Comparison of ENCODE assay signal across 8 mouse cellular contexts in the genomic region with DNA sequence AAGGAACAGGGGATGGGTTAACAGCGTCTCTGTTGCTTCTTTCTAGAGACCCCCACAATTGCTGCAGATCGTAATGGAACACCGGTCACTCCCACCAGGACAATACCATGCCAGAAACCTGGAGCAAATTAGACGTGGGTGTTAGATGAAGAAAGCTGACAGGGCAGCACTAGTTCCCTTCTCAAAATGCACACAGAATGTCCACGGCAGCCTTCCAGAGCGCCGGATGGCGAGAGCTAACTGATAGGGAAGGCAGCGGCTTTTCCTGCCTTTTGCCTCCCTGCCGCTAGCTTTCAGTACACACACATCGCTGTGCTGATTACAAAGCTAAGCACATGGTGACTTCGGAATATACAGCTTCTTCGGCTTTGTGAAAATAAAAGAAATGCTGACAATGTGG. TPM values are rescaled to one million over a fixed set of nuclear protein-coding genes. Genes with fewer than 3 reads are reported as not detected.
DNase-seq lines count a peak whose midpoint lies in the region; ATAC-seq and TF ChIP-seq lines count a peak whose summit lies in the region.

No protein-coding gene starts in this region.

- no peaks in the 10 kb centered on the region for H3K27me3 ChIP-seq in kidney, postnatal 0 days (ENCODE audit: insufficient read depth, low read length)
- H3K27me3 ChIP-seq in midbrain, embryonic 14.5 days (ENCODE audit: control insufficient read depth, insufficient read depth, low read length), result no peaks in the 10 kb centered on the region

- WGBS in kidney, postnatal 0 days, result 31% methylated on average over 13 of the region's 13 CpGs
- WGBS in midbrain, embryonic 14.5 days, result 21% methylated on average over 13 of the region's 13 CpGs

- DNase-seq in cerebellum, postnatal 25 days, result peak; percentile 36 to 62
- DNase-seq in cerebellum, adult 11 months, result no peak
- peak; percentile 11 for DNase-seq in right cerebral cortex, postnatal 4 days
- no peak for DNase-seq in right cerebral cortex, adult 18-20 months
- DNase-seq in kidney, postnatal 0 days (ENCODE audit: low spot score), result peak; percentile 42
- peak; percentile 65 for DNase-seq in midbrain, embryonic 14.5 days
- DNase-seq in adipocyte (ENCODE audit: low spot score), result no peak

- TF ChIP-seq CTCF in kidney, postnatal 0 days (IDR thresholded peaks at IDR 0.05; ENCODE audit: low read depth), result no peak

- H3K36me3 ChIP-seq in kidney, postnatal 0 days (ENCODE audit: insufficient read depth, low read length), result no peaks in the 10 kb centered on the region
- no peaks in the 10 kb centered on the region for H3K36me3 ChIP-seq in midbrain, embryonic 14.5 days (ENCODE audit: control insufficient read depth, insufficient read depth, low read length)

- H3K9ac ChIP-seq in kidney, postnatal 0 days (ENCODE audit: low read depth, low read length), result peak overlapping the region; percentile 40; the same call in 1 of the 2 replicates
- peak overlapping the region; percentile 29; the same call in 1 of the 2 replicates for H3K9ac ChIP-seq in midbrain, embryonic 14.5 days (replicated peaks; ENCODE audit: low read length)

- H3K4me1 ChIP-seq in kidney, postnatal 0 days (replicated peaks; ENCODE audit: insufficient read depth, low read length), result no peaks in the 10 kb centered on the region
- H3K4me1 ChIP-seq in midbrain, embryonic 14.5 days (ENCODE audit: control insufficient read depth, insufficient read depth, low read length), result no peaks in the 10 kb centered on the region

- ATAC-seq in kidney, postnatal 0 days (replicated peaks; ENCODE audit: low FRiP score, low read depth), result no peak
- ATAC-seq in midbrain, embryonic 14.5 days (ENCODE audit: low FRiP score, low TSS enrichment), result no peak
- ATAC-seq in erythroid progenitor cell, adult 5-6 weeks (replicated peaks; ENCODE audit: low FRiP score, poor library complexity, severe bottlenecking), result no peak

- H3K27ac ChIP-seq in kidney, postnatal 0 days, result peak overlapping the region; percentile 56
- H3K27ac ChIP-seq in midbrain, embryonic 14.5 days (replicated peaks; ENCODE audit: low read depth, low read length), result no peak overlapping the region

- H3K4me3 ChIP-seq in kidney, postnatal 0 days (replicated peaks; ENCODE audit: low read depth, low read length), result peak overlapping the region; percentile 17
- H3K4me3 ChIP-seq in midbrain, embryonic 14.5 days (replicated peaks; ENCODE audit: low read depth, low read length), result peak overlapping the region; percentile 24

- H3K4me2 ChIP-seq in kidney, postnatal 0 days (ENCODE audit: low read length), result peak overlapping the region; percentile 53
- H3K4me2 ChIP-seq in midbrain, embryonic 14.5 days (ENCODE audit: low read length), result peak overlapping the region; percentile 52

- no peaks in the 10 kb centered on the region for H3K9me3 ChIP-seq in kidney, postnatal 0 days (replicated peaks; ENCODE audit: low read length)
- H3K9me3 ChIP-seq in midbrain, embryonic 14.5 days (ENCODE audit: control insufficient read depth, low read length), result no peaks in the 10 kb centered on the region

RNA-seq across cellular contexts. Expression of a gene that starts 7.9 kb away (rescaled TPM):
- polyA plus RNA-seq in kidney, postnatal 0 days (2015; fragmentation: Nextera tagmentation; extraction: Ambion mirVana), result 2.2 and 2.9 TPM in 2 replicates
- polyA plus RNA-seq in midbrain, embryonic 14.5 days (2014; fragmentation: Nextera tagmentation; extraction: Ambion mirVana), result 0.34 and 0.57 TPM in 2 replicates
- total RNA-seq in erythroid progenitor cell, adult 5-6 weeks (2015; ENCODE audit: low replicate concordance), result not detected in 2 replicates
- not detected in 2 replicates for total RNA-seq in erythroid progenitor cell, adult 5-6 weeks (2017; ENCODE audit: low replicate concordance)

RNA-seq across cellular contexts. Expression of a gene that starts 37.6 kb away (rescaled TPM):
- polyA plus RNA-seq in kidney, postnatal 0 days (2015; fragmentation: Nextera tagmentation; extraction: Ambion mirVana), result 5.3 TPM in 2 replicates
- polyA plus RNA-seq in midbrain, embryonic 14.5 days (2014; fragmentation: Nextera tagmentation; extraction: Ambion mirVana), result 2.6 and 4.1 TPM in 2 replicates
- 12.6 and 17.3 TPM in 2 replicates for total RNA-seq in erythroid progenitor cell, adult 5-6 weeks (2015; ENCODE audit: low replicate concordance)
- total RNA-seq in erythroid progenitor cell, adult 5-6 weeks (2017; ENCODE audit: low replicate concordance), result 6.5 and 9.1 TPM in 2 replicates

RNA-seq across cellular contexts. Expression of a gene that starts 41.3 kb away (rescaled TPM):
- polyA plus RNA-seq in kidney, postnatal 0 days (2015; fragmentation: Nextera tagmentation; extraction: Ambion mirVana), result not detected in 2 replicates
- polyA plus RNA-seq in midbrain, embryonic 14.5 days (2014; fragmentation: Nextera tagmentation; extraction: Ambion mirVana), result not detected in 2 replicates
- not detected in 2 replicates for total RNA-seq in erythroid progenitor cell, adult 5-6 weeks (2015; ENCODE audit: low replicate concordance)
- not detected in 2 replicates for total RNA-seq in erythroid progenitor cell, adult 5-6 weeks (2017; ENCODE audit: low replicate concordance)

Comparison
In these comparisons a context has a peak if more than half of its experiments do, and no peak if none do; other contexts are left out.
1. DNase-seq: peak in cerebellum, postnatal 25 days (2 of 2), right cerebral cortex, postnatal 4 days (single experiment), kidney, postnatal 0 days (single experiment) and midbrain, embryonic 14.5 days (single experiment); none in cerebellum, adult 11 months (single experiment), right cerebral cortex, adult 18-20 months (single experiment) and adipocyte (single experiment).